Mouse (Mus musculus) kidney, adult 2 months (tissue): ENCODE measurements around the gene Atrnl1.

Experiments used
- CTCF ChIP-seq: fragments of 200-500 bp; conservative IDR thresholded peaks from 2 replicates; pipeline ENCODE4 v1.5.1; 2011; ENCODE audit warnings: low read depth, mild to moderate bottlenecking, control low read depth, low read length, moderate library complexity, mixed read lengths; ENCODE audit not compliant: insufficient read depth, insufficient read length
- POLR2A ChIP-seq: fragments of 200-500 bp; IDR thresholded peaks from one replicate; pipeline ENCODE4 v1.6.1; 2011; ENCODE audit warnings: low read depth, low read length, control low read depth

- TF ChIP-seq POLR2A (no peak), CTCF (no peak)
Observed at GRCm38 (mm10) chr19:57939166-57939565, 328.3 kb downstream of the Atrnl1 start.
